Mouse (Mus musculus) hindbrain, postnatal 0 days (tissue): Measurements from ENCODE around the gene Olfr222. TPM values are rescaled to one million over a fixed set of nuclear protein-coding genes. Genes with fewer than 3 reads are reported as not detected.
"Not testable (repeated sequence)": the region's sequence is repeated elsewhere in the genome, so short reads cannot be mapped to it uniquely, and the experiment has no call there.

Experiments used
- ATAC-seq: fragments of 200-750 bp; cut with Nextera tagmentation; 2 replicates; pipeline ENCODE4 v1.8.0; 2017; ENCODE audit warnings: mild to moderate bottlenecking, moderate TSS enrichment, moderate library complexity
- DNase-seq: peaks from one replicate; pipeline ENCODE4 v3.0.0-alpha.2; 2015; ENCODE audit warnings: low spot score
- H3K27ac ChIP-seq: fragments of 300-500 bp; sonication (generic); 2 replicates; pipeline ENCODE4 v1.5.1; 2014; ENCODE audit warnings: mild to moderate bottlenecking
- H3K27me3 ChIP-seq: fragments of 300-500 bp; sonication (generic); 2 replicates; pipeline ENCODE4 v1.6.1; 2014; ENCODE audit warnings: low read length, mixed read lengths; ENCODE audit not compliant: insufficient read depth
- H3K36me3 ChIP-seq: fragments of 300-500 bp; sonication (generic); 2 replicates; pipeline ENCODE4 v1.6.1; 2014; ENCODE audit warnings: low read length, mixed read lengths; ENCODE audit not compliant: insufficient read depth
- H3K4me1 ChIP-seq: fragments of 300-500 bp; sonication (generic); 2 replicates; pipeline ENCODE4 v1.6.1; 2014; ENCODE audit warnings: antibody characterized with exemption, low read length, mixed read lengths; ENCODE audit not compliant: insufficient read depth
- H3K4me2 ChIP-seq: fragments of 300-500 bp; sonication (generic); 2 replicates; pipeline ENCODE4 v1.6.1; 2014; ENCODE audit warnings: low read depth, mild to moderate bottlenecking, low read length, moderate library complexity, mixed read lengths
- H3K4me3 ChIP-seq: fragments of 300-500 bp; sonication (generic); 2 replicates; pipeline ENCODE4 v1.5.1; 2014; ENCODE audit warnings: low read length
- H3K9ac ChIP-seq: fragments of 300-500 bp; sonication (generic); replicated peaks from 2 replicates; pipeline ENCODE4 v1.6.1; 2014; ENCODE audit warnings: mild to moderate bottlenecking, low read length, moderate library complexity, mixed read lengths
- H3K9me3 ChIP-seq: fragments of 300-500 bp; sonication (generic); 2 replicates; pipeline ENCODE4 v1.6.1; 2016; ENCODE audit warnings: low read length, mixed read lengths
- CTCF ChIP-seq: IDR thresholded peaks from 2 replicates; pipeline ENCODE4 v1.5.1; 2016; ENCODE audit warnings: antibody characterized with exemption, control low read depth, low read depth
- WGBS: fragments of 180-500 bp; shearing (Covaris S2); extraction: QIAGEN DNeasy Blood & Tissue Kit; methylation state at CpG from one replicate; pipeline ENCODE4 v1.1.7; 2014; 5-methylcytosine and 5-hydroxymethylcytosine counted together
- polyA plus RNA-seq: library from polyadenylated mRNA; unstranded; fragments of >200 nt; fragmentation: Nextera tagmentation; extraction: Ambion mirVana; gene quantifications from 2 replicates; pipeline ENCODE4 v1.2.1, GENCODE M21; 2015
- total RNA-seq: library from RNA; depleted of rRNA; stranded (reverse); fragments of >200 nt; gene quantifications from 2 replicates; pipeline ENCODE4 v1.2.3, GENCODE M21; 2014; rRNA removed

Olfr222 gene
- total RNA-seq (not detected in 2 replicates), polyA plus RNA-seq (not detected in 2 replicates)

GRCm38 (mm10) chr11:59576135-59576534, at the start of gene Olfr222:
TSS of gene Olfr222 (minus strand) at chr11:59576235.
- ATAC-seq, H3K36me3 ChIP-seq, H3K27me3 ChIP-seq, DNase-seq, H3K9me3 ChIP-seq, H3K4me1 ChIP-seq, H3K27ac ChIP-seq, H3K9ac ChIP-seq, H3K4me3 ChIP-seq, H3K4me2 ChIP-seq: not testable (repeated sequence)

DNA sequence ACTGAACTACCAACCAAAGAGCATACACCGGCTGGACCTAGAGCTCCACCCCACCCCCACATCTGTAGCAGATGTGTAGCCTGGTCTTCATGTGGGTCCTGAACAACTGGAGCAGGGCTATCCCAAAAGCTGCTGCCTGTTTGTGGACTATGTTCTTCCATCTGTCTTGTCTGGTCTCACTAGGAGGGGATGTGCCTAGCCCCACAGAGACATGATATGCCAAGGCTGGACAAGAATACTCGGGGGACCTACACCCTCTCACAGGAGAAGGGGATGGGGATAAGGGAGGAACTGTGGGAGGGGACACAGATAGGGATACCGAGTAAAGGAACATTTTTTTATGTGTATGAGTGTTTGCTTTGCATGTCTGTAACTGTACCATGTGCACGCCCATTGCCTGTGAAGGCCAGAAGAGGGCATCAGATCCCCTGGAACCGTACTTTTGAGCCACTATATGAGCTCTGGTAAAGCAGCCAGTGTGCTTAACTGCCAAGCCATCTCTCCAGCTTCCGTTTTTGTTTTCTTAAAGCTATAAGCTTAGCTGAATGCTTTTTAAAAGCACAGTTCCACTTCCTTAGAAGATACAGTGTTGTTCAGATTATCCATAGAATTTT, 48.1 kb upstream of the Olfr222 start:
- no peaks in the 10 kb centered on the region for H3K4me1 ChIP-seq
- H3K9ac ChIP-seq, result no peak overlapping the region
- H3K4me3 ChIP-seq, result no peak overlapping the region
- ATAC-seq (peak; percentile 82), DNase-seq (peak; percentile 80)
- H3K36me3 ChIP-seq, result no peaks in the 10 kb centered on the region
- H3K27ac ChIP-seq, result no peak overlapping the region
- no peaks in the 10 kb centered on the region for H3K9me3 ChIP-seq
- 36% methylated on average over 6 of the region's 6 CpGs for WGBS
- H3K4me2 ChIP-seq, result no peak overlapping the region
- peak; percentile 86 for TF ChIP-seq CTCF
- no peaks in the 10 kb centered on the region for H3K27me3 ChIP-seq

DNA sequence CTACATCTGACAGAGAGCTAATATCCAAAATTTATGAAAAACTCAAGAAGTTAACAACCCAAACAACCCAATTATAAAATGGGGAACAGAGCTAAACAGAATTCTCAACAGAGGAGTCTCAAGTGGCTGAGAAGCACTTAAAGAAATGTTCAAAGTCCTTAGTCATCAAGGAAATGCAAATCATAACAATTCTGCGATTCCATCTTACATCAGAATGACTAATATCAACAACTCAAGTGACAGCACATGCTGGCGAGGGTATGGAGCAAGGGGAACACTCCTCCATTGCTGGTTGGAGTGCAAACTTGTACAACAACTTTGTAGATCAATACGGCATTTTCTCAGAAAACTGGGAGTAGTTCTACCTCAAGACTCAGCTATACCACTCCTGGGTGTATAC, 46.2 kb upstream of the Olfr222 start:
- Histone ChIP-seq H3K27ac (no peak overlapping the region), H3K36me3 (no peaks in the 10 kb centered on the region), H3K9me3 (no peaks in the 10 kb centered on the region), H3K27me3 (no peaks in the 10 kb centered on the region), H3K4me2 (no peak overlapping the region), H3K4me3 (no peak overlapping the region), H3K4me1 (no peaks in the 10 kb centered on the region), H3K9ac (no peak overlapping the region)
- ATAC-seq (no peak), DNase-seq (no peak)
- no peak for TF ChIP-seq CTCF
- WGBS, result 86% methylated on average over 3 of the region's 3 CpGs

GRCm38 (mm10) chr11:59616986-59617385, 41.0 kb upstream of the Olfr222 start:
- H3K4me3 ChIP-seq, H3K27ac ChIP-seq, H3K4me2 ChIP-seq, H3K27me3 ChIP-seq, DNase-seq, H3K4me1 ChIP-seq, H3K36me3 ChIP-seq, ATAC-seq, H3K9ac ChIP-seq, H3K9me3 ChIP-seq: not testable (repeated sequence)
- 93% methylated on average over 2 of the region's 2 CpGs for WGBS

DNA sequence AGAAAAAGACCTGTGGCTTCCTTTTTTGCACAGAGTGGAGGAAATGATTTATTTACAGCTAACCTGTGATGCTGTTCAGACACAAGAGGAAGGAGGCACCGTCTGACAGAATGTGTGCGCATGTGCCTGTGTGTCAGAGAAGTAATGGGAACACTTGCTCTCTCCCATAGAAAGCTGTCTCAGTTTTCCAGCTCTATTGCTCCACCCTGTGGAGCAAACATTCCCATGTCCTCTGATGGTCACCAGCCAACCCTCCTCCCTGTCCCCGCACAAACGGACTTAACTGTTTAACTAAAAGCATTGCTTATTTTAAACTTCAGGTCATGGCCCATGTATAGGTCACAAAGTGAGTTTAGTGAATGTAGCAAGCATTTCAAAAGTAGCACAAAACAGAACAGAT, 38.1 kb upstream of the Olfr222 start:
- peak; percentile 80 for TF ChIP-seq CTCF
- WGBS, result 43% methylated on average over 4 of the region's 4 CpGs
- H3K4me3 ChIP-seq, result no peak overlapping the region

DNA sequence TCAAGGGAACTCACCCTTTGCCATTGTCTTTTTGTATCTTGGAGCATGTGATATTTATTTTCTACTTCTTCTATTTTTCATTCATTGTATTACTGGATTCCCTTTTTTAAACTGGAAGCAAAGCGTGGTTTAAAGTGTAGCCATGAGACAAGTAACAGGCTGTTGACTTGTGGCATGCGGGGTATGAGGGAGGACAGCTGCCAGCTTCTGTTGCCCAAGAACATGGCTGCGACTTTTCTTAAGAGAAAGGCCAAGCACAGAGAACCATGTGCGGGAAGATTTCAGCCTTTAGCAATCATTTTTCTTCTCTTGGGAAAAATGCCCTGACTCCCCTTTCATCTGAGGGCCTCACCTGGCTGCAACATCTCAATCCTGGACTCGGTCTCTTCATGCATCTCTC, 35.6 kb upstream of the Olfr222 start:
- Histone ChIP-seq H3K27ac (no peak overlapping the region), H3K4me1 (no peaks in the 10 kb centered on the region), H3K4me2 (no peak overlapping the region), H3K4me3 (no peak overlapping the region), H3K9ac (no peak overlapping the region), H3K27me3 (no peaks in the 10 kb centered on the region), H3K9me3 (no peaks in the 10 kb centered on the region), H3K36me3 (no peaks in the 10 kb centered on the region)
- ATAC-seq, result no peak
- WGBS, result 84% methylated on average over 5 of the region's 5 CpGs
- no peak for DNase-seq
- TF ChIP-seq CTCF, result no peak

More for the DNA sequence above, 38.1 kb upstream of the Olfr222 start:
- Histone ChIP-seq H3K4me2 (no peak overlapping the region), H3K4me1 (no peaks in the 10 kb centered on the region), H3K27ac (no peak overlapping the region), H3K27me3 (no peaks in the 10 kb centered on the region), H3K36me3 (no peaks in the 10 kb centered on the region), H3K9me3 (no peaks in the 10 kb centered on the region), H3K9ac (no peak overlapping the region)
- ATAC-seq, result no peak
- DNase-seq, result peak; percentile 78

GRCm38 (mm10) chr11:59602287-59602686, 26.3 kb upstream of the Olfr222 start:
- DNase-seq, result no peak
- WGBS, result 72% methylated on average over 1 of the region's 1 CpGs

More at GRCm38 (mm10) chr11:59602287-59602686, 26.3 kb upstream of the Olfr222 start:
- H3K9me3 ChIP-seq, result no peaks in the 10 kb centered on the region
- no peak for ATAC-seq
- H3K4me2 ChIP-seq, result no peak overlapping the region
- no peak for TF ChIP-seq CTCF
- no peak overlapping the region for H3K4me3 ChIP-seq
- H3K4me1 ChIP-seq, result no peaks in the 10 kb centered on the region
- no peak overlapping the region for H3K27ac ChIP-seq
- no peaks in the 10 kb centered on the region for H3K27me3 ChIP-seq
- H3K36me3 ChIP-seq, result no peaks in the 10 kb centered on the region
- H3K9ac ChIP-seq, result no peak overlapping the region
